Mouse (Mus musculus) ES-Bruce4 (cell line): ENCODE data around the gene Ppp2r5c. TPM values are rescaled to one million over a fixed set of nuclear protein-coding genes. Genes with fewer than 3 reads are reported as not detected.

Experiments
- H3K27ac ChIP-seq: 2 replicates; pipeline ENCODE4 v1.5.1; 2012; ENCODE audit warnings: low read length, inconsistent platforms; ENCODE audit not compliant: insufficient read depth
- H3K27me3 ChIP-seq: 2 replicates; pipeline ENCODE4 v1.6.1; 2012; ENCODE audit warnings: mild to moderate bottlenecking, low read length, inconsistent platforms; ENCODE audit not compliant: control insufficient read depth, poor library complexity, insufficient read depth, severe bottlenecking
- H3K36me3 ChIP-seq: 2 replicates; pipeline ENCODE4 v1.6.1; 2012; ENCODE audit warnings: inconsistent platforms, mild to moderate bottlenecking, low read length, moderate library complexity; ENCODE audit not compliant: control insufficient read depth, poor library complexity, insufficient read depth, severe bottlenecking
- H3K4me1 ChIP-seq: one replicate; pipeline ENCODE4 v1.8.1; 2011; ENCODE audit warnings: low read length; ENCODE audit not compliant: control insufficient read depth, insufficient read depth
- H3K4me3 ChIP-seq: 2 replicates; pipeline ENCODE4 v1.5.1; 2011; ENCODE audit warnings: low read depth, mild to moderate bottlenecking, low read length
- H3K9ac ChIP-seq: 2 replicates; pipeline ENCODE4 v1.6.1; 2012; ENCODE audit warnings: low read depth, mild to moderate bottlenecking, inconsistent platforms; ENCODE audit not compliant: poor library complexity, severe bottlenecking
- H3K9me3 ChIP-seq: replicated peaks from 2 replicates; pipeline ENCODE4 v1.6.1; 2012; ENCODE audit warnings: mild to moderate bottlenecking, low read length, inconsistent platforms; ENCODE audit not compliant: control insufficient read depth, poor library complexity, insufficient read depth, severe bottlenecking
- CTCF ChIP-seq: IDR thresholded peaks from one replicate; pipeline ENCODE4 v1.8.1; 2011; ENCODE audit warnings: low read depth, low read length
- EP300 ChIP-seq: IDR thresholded peaks from 2 replicates; pipeline ENCODE4 v1.6.1; 2011; ENCODE audit warnings: low read depth, low read length; ENCODE audit not compliant: insufficient read depth
- POLR2A ChIP-seq: IDR thresholded peaks from one replicate; pipeline ENCODE4 v1.8.1; 2011; ENCODE audit warnings: low read length; ENCODE audit not compliant: insufficient read depth
- polyA plus RNA-seq: library from polyadenylated mRNA; stranded (reverse); fragments of >200 nt; gene quantifications from 2 replicates; pipeline ENCODE4 v1.2.4, GENCODE M21; 2011; ENCODE audit warnings: low read depth; ENCODE audit not compliant: missing spikeins, insufficient read depth, insufficient read length

Gene Ppp2r5c
- polyA plus RNA-seq, 1 experiment: 223 TPM

- TF ChIP-seq EP300 (no peak), CTCF (peak; percentile 68), POLR2A (no peak)
- no peak overlapping the region for H3K27ac ChIP-seq
- H3K4me1 ChIP-seq: no peaks in the 10 kb centered on the region
- H3K4me3 ChIP-seq: no peak overlapping the region
- no peaks in the 10 kb centered on the region; the same call in 1 of the 2 replicates for H3K9me3 ChIP-seq
- no peaks in the 10 kb centered on the region for H3K36me3 ChIP-seq
- H3K27me3 ChIP-seq: no peaks in the 10 kb centered on the region
- H3K9ac ChIP-seq: no peak overlapping the region
These were observed 8.4 kb upstream of the Ppp2r5c start for GRCm38 (mm10) chr12:110438367-110438973.

GRCm38 (mm10) chr12:110442238-110442637, 4.7 kb upstream of the Ppp2r5c start:
- no peak overlapping the region for H3K27ac ChIP-seq
- no peaks in the 10 kb centered on the region for H3K4me1 ChIP-seq
- TF ChIP-seq CTCF (no peak), POLR2A (no peak), EP300 (no peak)

DNA sequence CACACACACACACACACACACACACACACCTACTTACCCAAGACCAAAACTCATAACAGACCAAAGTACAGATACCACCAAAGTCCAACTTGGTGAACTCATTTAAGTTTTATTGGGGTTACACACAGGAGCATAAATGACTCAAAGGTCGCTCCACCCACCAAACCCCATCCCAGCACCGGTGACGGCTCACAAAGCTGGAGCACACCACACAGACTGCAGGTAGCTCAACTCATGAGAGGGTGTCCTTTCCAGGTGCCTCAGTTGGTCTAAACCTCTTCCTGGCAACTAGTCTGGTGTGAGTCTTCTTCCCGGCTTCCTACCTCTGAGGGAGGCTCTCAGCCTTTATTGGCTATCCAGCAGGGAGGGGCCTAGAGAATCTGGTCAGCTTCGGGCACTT, 2.4 kb upstream of the Ppp2r5c start:
- Histone ChIP-seq H3K9ac (no peak overlapping the region), H3K9me3 (no peaks in the 10 kb centered on the region; the same call in 1 of the 2 replicates), H3K36me3 (peaks cover 7% of the 10 kb centered on the region), H3K4me1 (no peaks in the 10 kb centered on the region), H3K27ac (no peak overlapping the region), H3K4me3 (no peak overlapping the region), H3K27me3 (no peaks in the 10 kb centered on the region)
- TF ChIP-seq CTCF: no peak
- no peak for TF ChIP-seq POLR2A
- no peak for TF ChIP-seq EP300

More at GRCm38 (mm10) chr12:110442238-110442637, 4.7 kb upstream of the Ppp2r5c start:
- Histone ChIP-seq H3K27me3 (no peaks in the 10 kb centered on the region), H3K4me3 (no peak overlapping the region), H3K9me3 (no peaks in the 10 kb centered on the region; the same call in 1 of the 2 replicates), H3K9ac (no peak overlapping the region), H3K36me3 (no peaks in the 10 kb centered on the region)

DNA sequence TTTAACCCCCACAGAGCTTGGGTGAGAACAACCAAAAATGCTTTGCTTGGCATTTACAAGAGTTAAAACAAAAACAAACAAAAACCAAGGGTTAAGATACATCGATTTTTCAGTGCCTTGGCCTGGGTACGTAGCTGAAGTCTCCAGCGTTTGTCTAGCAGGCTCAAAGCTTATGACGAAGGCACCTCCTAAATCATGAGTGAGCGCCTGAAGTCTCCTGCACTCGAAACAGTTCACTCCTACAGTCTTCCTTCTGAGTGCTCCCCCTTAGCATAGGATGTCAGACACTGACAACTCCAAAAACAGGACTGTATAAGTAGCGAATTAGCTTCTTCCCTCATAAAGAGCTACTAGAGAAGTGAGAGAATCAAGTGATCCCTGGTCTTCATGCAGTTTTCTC, 1.1 kb upstream of the Ppp2r5c start:
- H3K9ac ChIP-seq: peak overlapping the region; percentile 61
- peaks cover 12% of the 10 kb centered on the region for H3K36me3 ChIP-seq
- no peak for TF ChIP-seq CTCF
- no peaks in the 10 kb centered on the region for H3K4me1 ChIP-seq
- H3K4me3 ChIP-seq: peak overlapping the region; percentile 91
- H3K27ac ChIP-seq: peak overlapping the region; percentile 44
- no peaks in the 10 kb centered on the region for H3K9me3 ChIP-seq
- H3K27me3 ChIP-seq: no peaks in the 10 kb centered on the region

GRCm38 (mm10) chr12:110447306-110447705, 386 bp downstream of the Ppp2r5c start:
- Histone ChIP-seq H3K4me3 (peak overlapping the region; percentile 83), H3K27me3 (no peaks in the 10 kb centered on the region), H3K9me3 (no peaks in the 10 kb centered on the region), H3K9ac (peak overlapping the region; percentile 61), H3K4me1 (peaks cover 2% of the 10 kb centered on the region), H3K27ac (no peak overlapping the region), H3K36me3 (peaks cover 12% of the 10 kb centered on the region)
- TF ChIP-seq POLR2A: no peak

DNA sequence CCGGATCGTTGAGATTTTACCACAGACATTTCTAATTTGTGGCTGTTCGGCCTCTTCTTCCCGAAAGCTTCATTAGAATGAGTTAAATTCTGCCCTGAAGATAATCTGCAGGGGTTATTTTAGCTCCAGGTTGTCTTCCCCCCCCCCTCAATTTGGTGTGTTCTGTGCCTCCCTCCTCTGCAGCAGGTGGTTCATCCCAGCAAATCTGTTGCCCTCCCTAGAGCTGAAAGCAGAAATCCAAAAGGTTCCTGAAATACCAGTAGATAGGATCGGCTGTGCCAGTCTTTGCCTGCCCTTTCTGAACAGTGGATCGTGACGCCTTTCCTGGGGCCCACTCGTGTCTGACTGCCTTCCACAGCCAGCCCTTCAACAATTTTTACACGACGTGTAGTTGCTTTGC, 1.8 kb downstream of the Ppp2r5c start:
- Histone ChIP-seq H3K9ac (no peak overlapping the region), H3K27ac (no peak overlapping the region), H3K4me3 (no peak overlapping the region), H3K4me1 (peaks cover 2% of the 10 kb centered on the region), H3K27me3 (no peaks in the 10 kb centered on the region), H3K36me3 (peaks cover 12% of the 10 kb centered on the region), H3K9me3 (no peaks in the 10 kb centered on the region)
- TF ChIP-seq EP300 (no peak), POLR2A (no peak), CTCF (no peak)
